Mouse (Mus musculus) embryonic facial prominence, embryonic 11.5 days (tissue): Measurements from ENCODE around the gene Gm20388. TPM values are rescaled to one million over a fixed set of nuclear protein-coding genes. Genes with fewer than 3 reads are reported as not detected.

Experiments
- ATAC-seq: fragments of 200-750 bp; cut with Nextera tagmentation; replicated peaks from 2 replicates; pipeline ENCODE4 v1.8.0; 2017; ENCODE audit warnings: low read depth; ENCODE audit not compliant: insufficient number of reproducible peaks, low FRiP score, low TSS enrichment
- DNase-seq: peaks from one replicate; pipeline ENCODE4 v3.0.0-alpha.2; 2015; ENCODE audit warnings: low spot score
- H3K27ac ChIP-seq: fragments of 300-500 bp; sonication (generic); replicated peaks from 2 replicates; pipeline ENCODE4 v1.5.1; 2014; ENCODE audit warnings: mild to moderate bottlenecking, low read depth, low read length, control low read depth
- H3K27me3 ChIP-seq: fragments of 300-500 bp; sonication (generic); 2 replicates; pipeline ENCODE4 v1.6.1; 2014; ENCODE audit warnings: mild to moderate bottlenecking, low read length, moderate library complexity, mixed read lengths; ENCODE audit not compliant: control insufficient read depth, insufficient read depth
- H3K36me3 ChIP-seq: fragments of 300-500 bp; sonication (generic); replicated peaks from 2 replicates; pipeline ENCODE4 v1.6.1; 2014; ENCODE audit warnings: low read depth, mild to moderate bottlenecking, low read length, moderate library complexity, mixed read lengths; ENCODE audit not compliant: control insufficient read depth, insufficient read depth
- H3K4me1 ChIP-seq: fragments of 300-500 bp; sonication (generic); 2 replicates; pipeline ENCODE4 v1.6.1; 2014; ENCODE audit warnings: low read length, mixed read lengths; ENCODE audit not compliant: control insufficient read depth, insufficient read depth
- H3K4me2 ChIP-seq: fragments of 300-500 bp; sonication (generic); 2 replicates; pipeline ENCODE4 v1.6.1; 2014; ENCODE audit warnings: low read depth, mild to moderate bottlenecking, control low read depth, low read length, moderate library complexity
- H3K4me3 ChIP-seq: fragments of 300-500 bp; sonication (generic); 2 replicates; pipeline ENCODE4 v1.5.1; 2014; ENCODE audit warnings: low read depth, low read length, control low read depth
- H3K9ac ChIP-seq: fragments of 300-500 bp; sonication (generic); replicated peaks from 2 replicates; pipeline ENCODE4 v1.6.1; 2014; ENCODE audit warnings: mild to moderate bottlenecking, control low read depth, low read length
- H3K9me3 ChIP-seq: fragments of 300-500 bp; sonication (generic); replicated peaks from 2 replicates; pipeline ENCODE4 v1.6.1; 2016; ENCODE audit warnings: mild to moderate bottlenecking, low read length, inconsistent platforms, mixed read lengths; ENCODE audit not compliant: control insufficient read depth
- WGBS: fragments of 180-500 bp; shearing (Covaris S2); extraction: QIAGEN DNeasy Blood & Tissue Kit; methylation state at CpG from one replicate; pipeline ENCODE4 v1.1.7; 2014; 5-methylcytosine and 5-hydroxymethylcytosine counted together
- polyA plus RNA-seq: library from polyadenylated mRNA; unstranded; fragments of >200 nt; fragmentation: Nextera tagmentation; extraction: Ambion mirVana; gene quantifications from 2 replicates; pipeline ENCODE4 v1.2.1, GENCODE M21; 2014

Gm20388 gene
- polyA plus RNA-seq, 1 experiment from 2014 or later = 3.1 TPM

GRCm38 (mm10) chr8:124283644-124284332 is 4373.1 kb downstream of the Gm20388 start:
- ATAC-seq = no peak
- Histone ChIP-seq H3K9me3 (no peaks in the 10 kb centered on the region), H3K9ac (peak overlapping the region; percentile 11; the same call in 1 of the 2 replicates), H3K4me2 (no peak overlapping the region), H3K4me1 (peaks cover 9% of the 10 kb centered on the region), H3K36me3 (no peaks in the 10 kb centered on the region), H3K27ac (peak overlapping the region; percentile 75), H3K27me3 (no peaks in the 10 kb centered on the region), H3K4me3 (no peak overlapping the region)
- 42% methylated on average over 11 of the region's 11 CpGs for WGBS
- no peak for DNase-seq

GRCm38 (mm10) chr8:124284333-124284711 is 4373.7 kb downstream of the Gm20388 start:
- Histone ChIP-seq H3K4me3 (no peak overlapping the region), H3K27me3 (no peaks in the 10 kb centered on the region), H3K36me3 (no peaks in the 10 kb centered on the region), H3K4me2 (no peak overlapping the region), H3K9me3 (no peaks in the 10 kb centered on the region), H3K27ac (peak overlapping the region; percentile 75; the same call in 1 of the 2 replicates), H3K4me1 (peaks cover 9% of the 10 kb centered on the region), H3K9ac (0 out of 2 replicates have a peak overlapping the region, but pooled peaks have one; percentile 11)
- 10% methylated on average over 6 of the region's 6 CpGs for WGBS
- DNase-seq (peak; percentile 61), ATAC-seq (peak; percentile 87)

- H3K4me1 ChIP-seq = peaks cover 9% of the 10 kb centered on the region
- no peak overlapping the region for H3K9ac ChIP-seq
- no peaks in the 10 kb centered on the region for H3K9me3 ChIP-seq
- no peak for DNase-seq
- no peak overlapping the region for H3K4me2 ChIP-seq
- H3K27me3 ChIP-seq = no peaks in the 10 kb centered on the region
- H3K27ac ChIP-seq = peak overlapping the region; percentile 74
- no peaks in the 10 kb centered on the region for H3K36me3 ChIP-seq
- 48% methylated on average over 9 of the region's 9 CpGs for WGBS
- no peak for ATAC-seq
- H3K4me3 ChIP-seq = no peak overlapping the region
Observed at GRCm38 (mm10) chr8:124284984-124285576, 4374.4 kb downstream of the Gm20388 start.

- ATAC-seq = peak; percentile 50; the same call in 1 of the 2 replicates
- peak overlapping the region; percentile 22 for H3K9ac ChIP-seq
- WGBS = 57% methylated on average over 4 of the region's 4 CpGs
- no peak overlapping the region for H3K4me3 ChIP-seq
- peak; percentile 41 for DNase-seq
- peaks cover 9% of the 10 kb centered on the region for H3K4me1 ChIP-seq
- H3K36me3 ChIP-seq = no peaks in the 10 kb centered on the region
- H3K27me3 ChIP-seq = no peaks in the 10 kb centered on the region
- H3K9me3 ChIP-seq = no peaks in the 10 kb centered on the region
- peak overlapping the region; percentile 74; the same call in 1 of the 2 replicates for H3K27ac ChIP-seq
- H3K4me2 ChIP-seq = no peak overlapping the region
Observed at GRCm38 (mm10) chr8:124286461-124287124, 4376.0 kb downstream of the Gm20388 start.

- no peak overlapping the region for H3K27ac ChIP-seq
- no peaks in the 10 kb centered on the region for H3K9me3 ChIP-seq
- H3K4me1 ChIP-seq = peaks cover 5% of the 10 kb centered on the region
- H3K27me3 ChIP-seq = no peaks in the 10 kb centered on the region
- no peak for ATAC-seq
- no peak overlapping the region for H3K9ac ChIP-seq
- no peak overlapping the region for H3K4me3 ChIP-seq
- no peaks in the 10 kb centered on the region for H3K36me3 ChIP-seq
- DNase-seq = no peak
- no peak overlapping the region for H3K4me2 ChIP-seq
- WGBS = 89% methylated on average over 4 of the region's 4 CpGs
Observed at GRCm38 (mm10) chr8:124288215-124288864, 4377.7 kb downstream of the Gm20388 start.

- no peak for ATAC-seq
- no peaks in the 10 kb centered on the region for H3K9me3 ChIP-seq
- H3K4me3 ChIP-seq = no peak overlapping the region
- no peaks in the 10 kb centered on the region for H3K27me3 ChIP-seq
- no peak overlapping the region for H3K27ac ChIP-seq
- no peaks in the 10 kb centered on the region for H3K4me1 ChIP-seq
- no peaks in the 10 kb centered on the region for H3K36me3 ChIP-seq
- H3K9ac ChIP-seq = no peak overlapping the region
- 95% methylated on average over 5 of the region's 5 CpGs for WGBS
- no peak overlapping the region for H3K4me2 ChIP-seq
- no peak for DNase-seq
Observed at GRCm38 (mm10) chr8:124289481-124290050, 4378.9 kb downstream of the Gm20388 start.

- H3K36me3 ChIP-seq = no peaks in the 10 kb centered on the region
- no peaks in the 10 kb centered on the region for H3K27me3 ChIP-seq
- no peaks in the 10 kb centered on the region for H3K9me3 ChIP-seq
- H3K27ac ChIP-seq = no peak overlapping the region
- no peak for ATAC-seq
- H3K4me1 ChIP-seq = no peaks in the 10 kb centered on the region
- no peak for DNase-seq
- H3K4me3 ChIP-seq = no peak overlapping the region
- H3K4me2 ChIP-seq = no peak overlapping the region
- no peak overlapping the region for H3K9ac ChIP-seq
- 86% methylated on average over 9 of the region's 9 CpGs for WGBS
Observed at GRCm38 (mm10) chr8:124290911-124291691, 4380.5 kb downstream of the Gm20388 start.
